Mouse (Mus musculus) limb, embryonic 11.5 days (tissue): ENCODE data around the gene Olfr777. TPM values are rescaled to one million over a fixed set of nuclear protein-coding genes. Genes with fewer than 3 reads are reported as not detected.
"Not testable (repeated sequence)": the region's sequence is repeated elsewhere in the genome, so short reads cannot be mapped to it uniquely, and the experiment has no call there.

Source experiments
- ATAC-seq: fragments of 200-750 bp; cut with Nextera tagmentation; 2 replicates; pipeline ENCODE4 v1.8.0; 2017; ENCODE audit warnings: low read depth; ENCODE audit not compliant: insufficient number of reproducible peaks, low FRiP score, low TSS enrichment
- DNase-seq: peaks from one replicate; pipeline ENCODE4 v3.0.0-alpha.2; 2015; ENCODE audit warnings: low spot score
- H3K27ac ChIP-seq: fragments of 300-500 bp; sonication (generic); replicated peaks from 2 replicates; pipeline ENCODE4 v1.5.1; 2014; ENCODE audit warnings: low read depth, mild to moderate bottlenecking, low read length
- H3K27me3 ChIP-seq: fragments of 300-500 bp; sonication (generic); 2 replicates; pipeline ENCODE4 v1.6.1; 2014; ENCODE audit warnings: mild to moderate bottlenecking, low read length, mixed read lengths; ENCODE audit not compliant: control insufficient read depth, insufficient read depth
- H3K36me3 ChIP-seq: fragments of 300-500 bp; sonication (generic); 2 replicates; pipeline ENCODE4 v1.6.1; 2014; ENCODE audit warnings: mild to moderate bottlenecking, low read length, moderate library complexity, mixed read lengths; ENCODE audit not compliant: control insufficient read depth, insufficient read depth
- H3K4me1 ChIP-seq: fragments of 300-500 bp; sonication (generic); 2 replicates; pipeline ENCODE4 v1.6.1; 2014; ENCODE audit warnings: low read length, mixed read lengths; ENCODE audit not compliant: control insufficient read depth, insufficient read depth
- H3K4me2 ChIP-seq: fragments of 300-500 bp; sonication (generic); 2 replicates; pipeline ENCODE4 v1.6.1; 2014; ENCODE audit warnings: low read depth, mild to moderate bottlenecking, moderate library complexity; ENCODE audit not compliant: severe bottlenecking
- H3K4me3 ChIP-seq: fragments of 300-500 bp; sonication (generic); 2 replicates; pipeline ENCODE4 v1.5.1; 2014; ENCODE audit warnings: low read depth, low read length
- H3K9ac ChIP-seq: fragments of 300-500 bp; sonication (generic); 2 replicates; pipeline ENCODE4 v1.6.1; 2014; ENCODE audit warnings: mild to moderate bottlenecking, low read length
- H3K9me3 ChIP-seq: fragments of 300-500 bp; sonication (generic); 2 replicates; pipeline ENCODE4 v1.6.1; 2016; ENCODE audit warnings: low read length; ENCODE audit not compliant: control insufficient read depth
- WGBS: fragments of 180-500 bp; shearing (Covaris S2); extraction: QIAGEN DNeasy Blood & Tissue Kit; methylation state at CpG from one replicate; pipeline ENCODE4 v1.1.7; 2014; 5-methylcytosine and 5-hydroxymethylcytosine counted together
- polyA plus RNA-seq: library from polyadenylated mRNA; unstranded; fragments of >200 nt; fragmentation: Nextera tagmentation; extraction: Ambion mirVana; gene quantifications from 2 replicates; pipeline ENCODE4 v1.2.1, GENCODE M21; 2014

The Olfr777 gene
- not detected in 2 replicates for polyA plus RNA-seq

DNA sequence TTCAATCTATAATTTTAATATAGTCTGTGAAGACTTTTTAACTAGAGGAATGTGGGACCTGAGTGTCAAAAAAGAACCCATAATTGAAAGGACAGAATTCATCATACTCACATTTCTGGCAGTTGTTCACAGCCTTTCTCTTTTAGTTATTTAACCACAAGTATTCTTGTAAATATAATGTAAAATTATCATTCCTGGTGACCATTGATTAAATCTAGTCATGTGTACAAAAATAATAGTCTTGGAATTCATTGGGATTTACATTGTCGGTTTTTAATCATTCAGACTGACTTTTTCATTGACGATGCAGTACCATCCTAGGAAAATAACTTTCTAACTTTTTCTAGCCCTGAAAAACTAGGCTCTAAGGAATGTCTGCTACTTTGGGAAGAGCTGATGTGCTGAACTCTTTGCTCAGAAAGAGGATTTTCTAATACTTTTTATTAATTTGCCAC is at the start of gene Olfr777:
TSS of gene Olfr777 (minus strand) at position 405 of the 455 bp plus-strand sequence.
- no peak within 1 kb of the TSS for H3K27ac ChIP-seq

DNA sequence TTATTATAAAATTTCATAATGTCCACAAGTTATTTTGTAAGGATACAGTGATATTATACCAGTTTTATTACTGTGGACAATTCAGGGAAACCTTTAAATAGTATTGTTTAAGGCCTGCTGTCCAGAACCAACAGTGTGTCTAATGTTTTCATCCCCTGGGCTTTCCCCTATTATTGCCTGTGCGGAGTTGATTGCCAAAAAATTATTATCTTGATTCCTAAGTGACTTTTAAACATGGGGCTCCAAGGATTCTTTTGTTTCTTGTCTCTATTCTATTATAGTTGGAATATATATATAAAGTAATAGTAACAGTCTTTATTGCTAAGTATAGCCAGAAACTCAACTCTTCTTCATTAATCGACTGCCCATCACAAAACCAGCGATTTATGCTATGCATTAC is 46.5 kb upstream of the Olfr777 start, which contains the start of gene Olfr780:
TSS of gene Olfr780 (plus strand) at position 301 of the 400 bp plus-strand sequence.
- Histone ChIP-seq H3K4me1 (no peaks in the 10 kb centered on the region), H3K36me3 (no peaks in the 10 kb centered on the region), H3K9me3 (no peaks in the 10 kb centered on the region), H3K4me2 (no peak within 1 kb of the TSS), H3K27me3 (no peaks in the 10 kb centered on the region), H3K9ac (no peak within 1 kb of the TSS), H3K4me3 (no peak within 1 kb of the TSS), H3K27ac (no peak within 1 kb of the TSS)
- DNase-seq = no peak
- ATAC-seq = no peak
- 82% methylated on average over 3 of the region's 3 CpGs for WGBS

More for the DNA sequence above, at the start of gene Olfr777:
- Histone ChIP-seq H3K4me3 (no peak within 1 kb of the TSS), H3K4me1 (no peaks in the 10 kb centered on the region), H3K36me3 (no peaks in the 10 kb centered on the region), H3K4me2 (no peak within 1 kb of the TSS), H3K9ac (no peak within 1 kb of the TSS), H3K9me3 (no peaks in the 10 kb centered on the region), H3K27me3 (no peaks in the 10 kb centered on the region)
- no peak for DNase-seq
- no peak for ATAC-seq
- 95% methylated on average over 2 of the region's 2 CpGs for WGBS

DNA sequence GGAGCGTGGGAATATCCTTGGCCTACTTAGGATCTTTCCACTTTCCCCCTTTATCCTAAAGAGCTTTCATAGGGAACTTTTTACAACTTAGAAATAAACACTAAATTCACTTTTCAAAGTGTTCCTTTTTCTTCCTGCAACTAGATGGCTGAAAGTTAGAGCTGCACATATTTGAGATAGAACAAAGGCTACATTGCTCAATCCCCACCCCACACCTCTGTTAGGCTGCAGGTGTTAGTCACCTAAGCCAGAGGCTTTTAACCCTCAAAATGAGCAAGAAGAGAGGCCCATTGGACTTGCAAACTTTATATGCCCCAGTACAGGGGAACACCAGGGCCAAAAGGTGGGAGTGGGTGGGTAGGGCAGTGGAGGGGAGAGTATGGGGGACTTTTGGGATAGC is 42.2 kb upstream of the Olfr777 start:
- not testable (repeated sequence) for ATAC-seq, H3K27ac ChIP-seq, H3K27me3 ChIP-seq, H3K36me3 ChIP-seq, DNase-seq, H3K9me3 ChIP-seq, H3K4me2 ChIP-seq, H3K9ac ChIP-seq, H3K4me3 ChIP-seq, H3K4me1 ChIP-seq
- WGBS = no CpG with 5 or more reads among the region's 1 CpGs

DNA sequence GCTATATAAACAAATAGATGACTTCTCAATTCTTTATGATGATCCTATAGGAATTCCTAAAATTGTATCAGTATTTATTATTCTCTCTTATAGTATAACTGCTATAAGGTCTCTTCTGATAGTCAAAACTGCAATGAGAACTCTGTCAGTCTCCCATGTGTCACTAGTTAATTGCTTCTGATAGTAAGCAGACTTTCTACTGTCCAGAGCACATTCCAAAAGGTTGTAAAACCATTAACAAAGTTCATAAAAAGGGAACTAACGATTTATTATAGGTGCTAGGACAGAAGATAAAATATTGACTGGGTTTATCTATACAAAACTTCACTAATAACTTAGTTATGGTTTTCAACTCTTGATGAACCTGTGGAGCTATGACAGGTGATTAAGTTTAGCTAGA is 41.7 kb upstream of the Olfr777 start:
- ATAC-seq, H3K27ac ChIP-seq, DNase-seq, H3K4me1 ChIP-seq, H3K9me3 ChIP-seq, H3K9ac ChIP-seq, H3K36me3 ChIP-seq, H3K4me2 ChIP-seq, H3K4me3 ChIP-seq, H3K27me3 ChIP-seq: not testable (repeated sequence)
- WGBS = 47% methylated on average over 1 of the region's 1 CpGs

DNA sequence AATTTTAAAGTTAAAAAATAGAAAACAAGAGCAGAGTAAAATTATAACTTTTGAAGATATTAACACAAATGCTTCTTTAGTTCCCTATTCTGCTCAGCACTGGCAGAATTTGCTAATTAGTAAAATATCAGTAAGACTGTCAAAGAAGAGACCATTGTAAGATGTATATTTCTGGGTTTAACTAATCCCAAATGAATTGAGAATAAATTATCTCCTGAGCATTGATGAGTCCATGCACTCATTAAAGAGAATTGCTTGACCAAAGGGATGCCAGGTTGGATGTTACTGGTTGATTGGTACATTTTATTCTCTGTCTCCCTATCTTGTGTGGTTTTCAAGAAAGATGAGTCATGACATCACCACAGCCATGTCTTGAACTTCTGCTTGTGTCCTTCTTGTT is 12.5 kb downstream of the Olfr777 start, which contains the start of gene Olfr776:
TSS of gene Olfr776 (plus strand) at position 301 of the 400 bp plus-strand sequence.
- ATAC-seq (no peak), DNase-seq (no peak)
- no peaks in the 10 kb centered on the region for H3K27me3 ChIP-seq
- H3K4me2 ChIP-seq = no peak within 1 kb of the TSS
- H3K27ac ChIP-seq = no peak within 1 kb of the TSS
- no peaks in the 10 kb centered on the region for H3K4me1 ChIP-seq
- no peaks in the 10 kb centered on the region for H3K9me3 ChIP-seq
- H3K9ac ChIP-seq = no peak within 1 kb of the TSS
- no peaks in the 10 kb centered on the region for H3K36me3 ChIP-seq
- no peak within 1 kb of the TSS for H3K4me3 ChIP-seq

GRCm38 (mm10) chr10:129248112-129248511 is 23.2 kb downstream of the Olfr777 start, which contains the start of gene Olfr775:
Gene Olfr775, plus strand, starts transcription at chr10:129248412.
- H3K4me3 ChIP-seq = no peak within 1 kb of the TSS
- H3K36me3 ChIP-seq = no peaks in the 10 kb centered on the region
- DNase-seq = no peak
- ATAC-seq = no peak
- H3K27me3 ChIP-seq = no peaks in the 10 kb centered on the region
- no peak within 1 kb of the TSS for H3K4me2 ChIP-seq
- 67% methylated on average over 3 of the region's 3 CpGs for WGBS
- no peaks in the 10 kb centered on the region for H3K9me3 ChIP-seq
- H3K4me1 ChIP-seq = no peaks in the 10 kb centered on the region
- H3K9ac ChIP-seq = no peak within 1 kb of the TSS
- H3K27ac ChIP-seq = no peak within 1 kb of the TSS

DNA sequence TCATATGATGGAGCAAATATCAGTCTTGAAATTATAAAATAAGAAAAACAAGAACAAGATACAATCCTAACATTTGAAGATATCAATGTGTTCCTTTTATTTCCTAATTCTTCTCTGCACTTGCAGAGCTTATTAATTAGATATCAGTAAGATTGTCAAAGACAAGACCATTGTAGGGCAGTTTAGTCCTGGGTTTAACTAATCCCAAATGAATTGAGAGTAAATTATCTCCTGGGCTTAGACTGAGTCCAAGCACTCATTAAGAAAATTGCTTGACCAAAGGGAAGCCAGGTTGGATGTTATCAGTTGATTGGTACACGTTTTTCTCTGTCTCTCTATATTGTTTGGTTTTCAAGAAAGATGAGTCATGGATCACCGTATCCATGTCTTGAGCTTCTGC is 35.4 kb downstream of the Olfr777 start, which contains the start of gene Olfr774:
TSS of gene Olfr774 (plus strand) at position 301 of the 400 bp plus-strand sequence.
- Histone ChIP-seq H3K27ac (no peak within 1 kb of the TSS), H3K9me3 (no peaks in the 10 kb centered on the region), H3K9ac (no peak within 1 kb of the TSS), H3K27me3 (no peaks in the 10 kb centered on the region), H3K36me3 (no peaks in the 10 kb centered on the region), H3K4me3 (no peak within 1 kb of the TSS), H3K4me1 (no peaks in the 10 kb centered on the region), H3K4me2 (no peak within 1 kb of the TSS)
- ATAC-seq (no peak), DNase-seq (no peak)
- 73% methylated on average over 2 of the region's 2 CpGs for WGBS

GRCm38 (mm10) chr10:129230737-129231136 is 40.5 kb downstream of the Olfr777 start:
- 81% methylated on average over 1 of the region's 1 CpGs for WGBS
- DNase-seq = no peak
- H3K27me3 ChIP-seq = no peaks in the 10 kb centered on the region

More at GRCm38 (mm10) chr10:129230737-129231136, 40.5 kb downstream of the Olfr777 start:
- Histone ChIP-seq H3K9me3 (no peaks in the 10 kb centered on the region), H3K27ac (no peak overlapping the region), H3K36me3 (no peaks in the 10 kb centered on the region), H3K4me1 (no peaks in the 10 kb centered on the region), H3K4me3 (no peak overlapping the region), H3K4me2 (no peak overlapping the region), H3K9ac (no peak overlapping the region)
- no peak for ATAC-seq
